Mouse (Mus musculus): ENCODE results near the gene Thbs1.

DNA sequence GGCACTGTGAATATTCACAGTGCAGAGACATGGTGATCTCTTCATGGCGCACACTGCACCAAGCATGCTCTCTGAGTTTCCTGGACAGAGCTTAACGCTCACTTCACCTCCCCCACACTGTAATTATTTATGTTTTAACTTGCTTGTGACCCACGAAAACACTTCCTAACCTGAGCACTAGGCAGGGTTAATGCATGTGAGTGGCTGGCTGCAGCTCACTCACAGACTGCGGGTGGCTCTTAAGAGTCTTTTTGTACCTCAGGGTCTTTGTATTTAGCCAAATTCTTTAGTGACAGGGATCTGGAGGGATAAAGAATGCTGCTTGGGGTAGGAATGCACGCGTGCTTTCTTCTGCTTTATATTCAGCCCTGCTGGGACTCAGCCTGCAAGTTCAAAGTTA, 48.9 kb downstream of the Thbs1 start:
- TF ChIP-seq CTCF (IDR thresholded peaks at IDR 0.05; ENCODE audit: borderline replicate concordance, insufficient read depth, low read depth, low read length) (no peak), POLR2A (IDR thresholded peaks at IDR 0.05; ENCODE audit: borderline replicate concordance, insufficient read depth, low read length) (no peak)

Measured in cerebellum, adult 2 months (tissue).